Mouse (Mus musculus) embryo, embryonic 9.5 days (tissue): ENCODE results near the gene Ntrk3.
A peak's percentile ranks its signal among the peaks of the same experiment; 100 is the strongest.

Experiments
- DNase-seq: peaks from one replicate; pipeline ENCODE4 v3.0.0-alpha.2; 2017; ENCODE audit errors: extremely low spot score

The Ntrk3 gene

GRCm38 (mm10) chr7:78623686-78624085 lies 114.1 kb downstream of the Ntrk3 start:
- DNase-seq = no peak

- no peak for DNase-seq
Measured at GRCm38 (mm10) chr7:78621115-78621514, 116.7 kb downstream of the Ntrk3 start.

- no peak for DNase-seq
Measured at GRCm38 (mm10) chr7:78619818-78620577, 117.8 kb downstream of the Ntrk3 start.

- no peak for DNase-seq
Measured at GRCm38 (mm10) chr7:78605538-78606130, 132.2 kb downstream of the Ntrk3 start.

GRCm38 (mm10) chr7:78603922-78604321 lies 133.9 kb downstream of the Ntrk3 start:
- no peak for DNase-seq

GRCm38 (mm10) chr7:78601851-78602250 lies 136.0 kb downstream of the Ntrk3 start:
- DNase-seq = no peak

- no peak for DNase-seq
Measured at GRCm38 (mm10) chr7:78600886-78601285, 136.9 kb downstream of the Ntrk3 start.

GRCm38 (mm10) chr7:78599941-78600677 lies 137.7 kb downstream of the Ntrk3 start:
- DNase-seq = no peak

- DNase-seq = no peak
Measured at GRCm38 (mm10) chr7:78598147-78598546, 139.7 kb downstream of the Ntrk3 start.

- no peak for DNase-seq
Measured at GRCm38 (mm10) chr7:78597251-78598129, 140.3 kb downstream of the Ntrk3 start.

GRCm38 (mm10) chr7:78596556-78596955 lies 141.3 kb downstream of the Ntrk3 start:
- no peak for DNase-seq

- DNase-seq = peak; percentile 76
Measured at GRCm38 (mm10) chr7:78595895-78596294, 141.9 kb downstream of the Ntrk3 start.

- DNase-seq = no peak
Measured at GRCm38 (mm10) chr7:78592948-78593347, 144.9 kb downstream of the Ntrk3 start.

GRCm38 (mm10) chr7:78592172-78592571 lies 145.6 kb downstream of the Ntrk3 start:
- DNase-seq = no peak

- DNase-seq = no peak
Measured at GRCm38 (mm10) chr7:78589766-78590165, 148.0 kb downstream of the Ntrk3 start.

- DNase-seq = no peak
Measured at GRCm38 (mm10) chr7:78586800-78587199, 151.0 kb downstream of the Ntrk3 start.

GRCm38 (mm10) chr7:78585960-78586359 lies 151.9 kb downstream of the Ntrk3 start:
- no peak for DNase-seq

- DNase-seq = no peak
Measured at GRCm38 (mm10) chr7:78584936-78585335, 152.9 kb downstream of the Ntrk3 start.

- DNase-seq = no peak
Measured at GRCm38 (mm10) chr7:78584499-78584898, 153.3 kb downstream of the Ntrk3 start.

GRCm38 (mm10) chr7:78583678-78584077 lies 154.1 kb downstream of the Ntrk3 start:
- DNase-seq = no peak

- no peak for DNase-seq
Measured at GRCm38 (mm10) chr7:78581341-78581740, 156.5 kb downstream of the Ntrk3 start.
